In genomic region chr2:150904936-150905450, GRCm38 (mm10) we compare ENCODE assay signal across 8 mouse cellular contexts. TPM values are rescaled to one million over a fixed set of nuclear protein-coding genes. Genes with fewer than 3 reads are reported as not detected.
DNase-seq lines count a peak whose midpoint lies in the region; ATAC-seq lines count a peak whose summit lies in the region.

Gene Gins1 (plus strand): TSS chr2:150905400.

- H3K27ac ChIP-seq in heart, embryonic 14.5 days (replicated peaks in 1 of 2; ENCODE audit: control insufficient read depth in 1 of 2, insufficient read depth in 1 of 2, low read depth in 2 of 2, low read length in 2 of 2) = peak within 1 kb of the TSS; percentile 83 to 90
- H3K27ac ChIP-seq in hindbrain, embryonic 11.5 days (ENCODE audit: low read depth, low read length) = peak within 1 kb of the TSS; percentile 75
- H3K27ac ChIP-seq in midbrain, embryonic 10.5 days (replicated peaks) = peak within 1 kb of the TSS; percentile 90

- peaks cover 4 to 5% of the 10 kb centered on the region in 2 experiments for H3K4me1 ChIP-seq in heart, embryonic 14.5 days (ENCODE audit: control insufficient read depth in 2 of 2, insufficient read depth in 2 of 2, low read length in 2 of 2)
- H3K4me1 ChIP-seq in hindbrain, embryonic 11.5 days (replicated peaks; ENCODE audit: control insufficient read depth, insufficient read depth, low read length) = 0 out of 2 replicates have a peak, but pooled peaks cover 2% of the 10 kb centered on the region
- H3K4me1 ChIP-seq in midbrain, embryonic 10.5 days = peaks cover 23% of the 10 kb centered on the region

- no peaks in the 10 kb centered on the region for H3K9me3 ChIP-seq in heart, embryonic 14.5 days (ENCODE audit: control insufficient read depth, low read length)
- no peaks in the 10 kb centered on the region for H3K9me3 ChIP-seq in hindbrain, embryonic 11.5 days (ENCODE audit: control insufficient read depth, low read length)
- no peaks in the 10 kb centered on the region for H3K9me3 ChIP-seq in midbrain, embryonic 10.5 days (replicated peaks)

- peaks cover 3% of the 10 kb centered on the region; the same call in 1 of the 2 replicates for H3K36me3 ChIP-seq in heart, embryonic 14.5 days (ENCODE audit: control insufficient read depth, insufficient read depth, low read length)
- H3K36me3 ChIP-seq in hindbrain, embryonic 11.5 days (ENCODE audit: control insufficient read depth, insufficient read depth, low read length) = no peaks in the 10 kb centered on the region
- peaks cover 5% of the 10 kb centered on the region; the same call in 1 of the 2 replicates for H3K36me3 ChIP-seq in midbrain, embryonic 10.5 days

- peak within 1 kb of the TSS; percentile 87 for H3K9ac ChIP-seq in heart, embryonic 14.5 days (ENCODE audit: low read length)
- H3K9ac ChIP-seq in hindbrain, embryonic 11.5 days (ENCODE audit: low read depth, low read length) = peak within 1 kb of the TSS; percentile 87

- no peaks in the 10 kb centered on the region for H3K27me3 ChIP-seq in heart, embryonic 14.5 days (ENCODE audit: control insufficient read depth, insufficient read depth, low read length)
- no peaks in the 10 kb centered on the region for H3K27me3 ChIP-seq in hindbrain, embryonic 11.5 days (ENCODE audit: control insufficient read depth, insufficient read depth, low read length)
- no peaks in the 10 kb centered on the region for H3K27me3 ChIP-seq in midbrain, embryonic 10.5 days (ENCODE audit: low read depth, poor library complexity, severe bottlenecking)

- H3K4me2 ChIP-seq in heart, embryonic 14.5 days (ENCODE audit: low read length) = peak within 1 kb of the TSS; percentile 97
- peak within 1 kb of the TSS; percentile 79 for H3K4me2 ChIP-seq in hindbrain, embryonic 11.5 days (replicated peaks; ENCODE audit: low read depth, low read length)

- no peak for DNase-seq in heart, postnatal 14 days
- no peak for DNase-seq in hindbrain, embryonic 11.5 days (ENCODE audit: low spot score)
- DNase-seq in midbrain, embryonic 10.5 days (ENCODE audit: low spot score) = no peak
- DNase-seq in adrenal gland, postnatal 10 days = no peak
- no peak for DNase-seq in right cerebral cortex, postnatal 4 days
- DNase-seq in testis, postnatal 14 days (ENCODE audit: low spot score) = no peak

- 36% methylated on average over 9 of the region's 9 CpGs for WGBS in heart, embryonic 14.5 days
- 42% methylated on average over 9 of the region's 9 CpGs for WGBS in hindbrain, embryonic 11.5 days
- WGBS in midbrain, embryonic 10.5 days = 43% methylated on average over 9 of the region's 9 CpGs

- intact Hi-C loops in heart, postnatal 14 days (cut with DNase I) = loop anchor here (5.0 kb wide), 3 partner anchors 53 to 298 kb away; partner anchors contain the start of gene Apmap

- H3K4me3 ChIP-seq in heart, embryonic 14.5 days (ENCODE audit: control insufficient read depth in 1 of 2, insufficient read depth in 1 of 2, low read depth in 1 of 2, low read length in 2 of 2) = peak within 1 kb of the TSS; percentile 65 to 83
- H3K4me3 ChIP-seq in hindbrain, embryonic 11.5 days (ENCODE audit: low read depth, low read length) = peak within 1 kb of the TSS; percentile 92
- peak within 1 kb of the TSS; percentile 89 for H3K4me3 ChIP-seq in midbrain, embryonic 10.5 days

- no peak for ATAC-seq in heart, embryonic 14.5 days (ENCODE audit: insufficient number of reproducible peaks, insufficient read depth, low FRiP score, low read depth)
- peak; percentile 36 for ATAC-seq in activated CD4-positive, CD25-positive, alpha-beta regulatory T cell, adult 4 months
- ATAC-seq in hindbrain, embryonic 11.5 days (ENCODE audit: low FRiP score) = no peak

RNA-seq across cellular contexts. Expression of gene Gins1, which starts in this region (rescaled TPM):
- 28.2 and 30.9 TPM in 2 replicates for polyA plus RNA-seq in heart, embryonic 14.5 days (2014; fragmentation: Nextera tagmentation; extraction: Ambion mirVana)
- total RNA-seq in heart, postnatal 14 days (2021) = 1 to 10 TPM; 2.7 TPM
- polyA plus RNA-seq in activated CD4-positive, CD25-positive, alpha-beta regulatory T cell, adult 4 months (2017; shearing (Covaris generic)) = 1 to 10 TPM; 8.0 to 9.6 TPM
- polyA plus RNA-seq in hindbrain, embryonic 11.5 days (2014; fragmentation: Nextera tagmentation; extraction: Ambion mirVana) = 66.0 and 67.5 TPM in 2 replicates
- 78.8 and 81.0 TPM in 2 replicates for polyA plus RNA-seq in midbrain, embryonic 10.5 days (2016; fragmentation: Nextera tagmentation; extraction: Ambion mirVana)
- 10 to 100 TPM in 1 of 2 experiments, 1 to 10 TPM in 1; 5.8 to 10.8 TPM for total RNA-seq in adrenal gland, postnatal 10 days (2021)
